Mouse (Mus musculus): ENCODE data around the gene Pctp. TPM values are rescaled to one million over a fixed set of nuclear protein-coding genes. Genes with fewer than 3 reads are reported as not detected.

The Pctp gene
- polyA plus RNA-seq, 1 experiment from 2014 or later: 10.5 TPM

- H3K4me2 ChIP-seq (replicated peaks; ENCODE audit: low read depth): no peak overlapping the region
- H3K4me3 ChIP-seq (ENCODE audit: low read depth, low read length): no peak overlapping the region
- H3K27me3 ChIP-seq (replicated peaks; ENCODE audit: control insufficient read depth, insufficient read depth, low read length): no peaks in the 10 kb centered on the region
- no peak for ATAC-seq
- no peaks in the 10 kb centered on the region for H3K4me1 ChIP-seq (replicated peaks; ENCODE audit: control insufficient read depth, insufficient read depth, low read length)
- no peaks in the 10 kb centered on the region for H3K36me3 ChIP-seq (ENCODE audit: control insufficient read depth, insufficient read depth)
- 86% methylated on average over 4 of the region's 4 CpGs for WGBS
- no peak overlapping the region for H3K27ac ChIP-seq (ENCODE audit: low read depth, low read length)
- TF ChIP-seq CTCF (IDR thresholded peaks at IDR 0.05; ENCODE audit: low read depth): no peak
- no peaks in the 10 kb centered on the region for H3K9me3 ChIP-seq (ENCODE audit: control insufficient read depth)
- no peak overlapping the region for H3K9ac ChIP-seq (ENCODE audit: low read depth, low read length)
Observed at GRCm38 (mm10) chr11:89947806-89948205, 54.9 kb downstream of the Pctp start.

- Histone ChIP-seq H3K4me3 (ENCODE audit: low read depth, low read length) (no peak overlapping the region), H3K9me3 (ENCODE audit: control insufficient read depth) (no peaks in the 10 kb centered on the region), H3K36me3 (ENCODE audit: control insufficient read depth, insufficient read depth) (no peaks in the 10 kb centered on the region), H3K9ac (ENCODE audit: low read depth, low read length) (no peak overlapping the region), H3K4me1 (replicated peaks; ENCODE audit: control insufficient read depth, insufficient read depth, low read length) (no peaks in the 10 kb centered on the region), H3K4me2 (replicated peaks; ENCODE audit: low read depth) (no peak overlapping the region), H3K27me3 (replicated peaks; ENCODE audit: control insufficient read depth, insufficient read depth, low read length) (no peaks in the 10 kb centered on the region), H3K27ac (ENCODE audit: low read depth, low read length) (no peak overlapping the region)
- 92% methylated on average over 8 of the region's 8 CpGs for WGBS
- no peak for TF ChIP-seq CTCF (IDR thresholded peaks at IDR 0.05; ENCODE audit: low read depth)
- ATAC-seq: no peak
Observed at GRCm38 (mm10) chr11:89945159-89945558, 57.5 kb downstream of the Pctp start.

- H3K36me3 ChIP-seq (ENCODE audit: control insufficient read depth, insufficient read depth): no peaks in the 10 kb centered on the region
- TF ChIP-seq CTCF (IDR thresholded peaks at IDR 0.05; ENCODE audit: low read depth): peak; percentile 40
- WGBS: 23% methylated on average over 7 of the region's 7 CpGs
- H3K9me3 ChIP-seq (ENCODE audit: control insufficient read depth): no peaks in the 10 kb centered on the region
- H3K4me3 ChIP-seq (ENCODE audit: low read depth, low read length): no peak overlapping the region
- no peak overlapping the region for H3K9ac ChIP-seq (ENCODE audit: low read depth, low read length)
- H3K4me2 ChIP-seq (replicated peaks; ENCODE audit: low read depth): no peak overlapping the region
- no peak overlapping the region for H3K27ac ChIP-seq (ENCODE audit: low read depth, low read length)
- no peaks in the 10 kb centered on the region for H3K27me3 ChIP-seq (replicated peaks; ENCODE audit: control insufficient read depth, insufficient read depth, low read length)
- H3K4me1 ChIP-seq (replicated peaks; ENCODE audit: control insufficient read depth, insufficient read depth, low read length): no peaks in the 10 kb centered on the region
- no peak for ATAC-seq
Observed at GRCm38 (mm10) chr11:89937241-89937640, 65.5 kb downstream of the Pctp start.

Other genes with a start within 250 kb of the Pctp start
- 0.08 TPM in 1 of 2 replicates, not detected in the other for gene Ankfn1, start 225.2 kb downstream of the Pctp start, polyA plus RNA-seq (2015; fragmentation: Nextera tagmentation; extraction: Ambion mirVana)
- 11.0 and 11.4 TPM in 2 replicates for gene Tmem100, start 27.5 kb upstream of the Pctp start, polyA plus RNA-seq (2015; fragmentation: Nextera tagmentation; extraction: Ambion mirVana)
- gene Gm45716, start 184.8 kb upstream of the Pctp start, polyA plus RNA-seq (2015; fragmentation: Nextera tagmentation; extraction: Ambion mirVana): 23.9 and 25.4 TPM in 2 replicates
- gene Mmd, start 246.6 kb upstream of the Pctp start, polyA plus RNA-seq (2015; fragmentation: Nextera tagmentation; extraction: Ambion mirVana): 36.5 and 38.5 TPM in 2 replicates